Mouse (Mus musculus): ENCODE data around the gene Gm17332. TPM values are rescaled to one million over a fixed set of nuclear protein-coding genes. Genes with fewer than 3 reads are reported as not detected.

Gene Gm17332
- total and polyA plus RNA-seq, 3 experiments = not detected

Other genes with a start within 250 kb of the Gm17332 start
- 10 to 100 TPM; 34.7 to 42.7 TPM for gene Erlec1, start 228.1 kb downstream of the Gm17332 start, total RNA-seq (2021)
- gene Erlec1, start 228.1 kb downstream of the Gm17332 start, polyA plus RNA-seq (2012; rRNA removed) = 22.8 and 37.2 TPM in 2 replicates
- gene Chac2, start 196.1 kb downstream of the Gm17332 start, total RNA-seq (2021) = 10 to 100 TPM; 25.7 to 25.9 TPM
- gene Chac2, start 196.1 kb downstream of the Gm17332 start, polyA plus RNA-seq (2012; rRNA removed) = 5.8 and 10.1 TPM in 2 replicates
- 10 to 100 TPM; 14.1 to 20.7 TPM for gene Stc2, start 187.6 kb upstream of the Gm17332 start, total RNA-seq (2021)
- 8.3 and 12.7 TPM in 2 replicates for gene Stc2, start 187.6 kb upstream of the Gm17332 start, polyA plus RNA-seq (2012; rRNA removed)